Mouse (Mus musculus) ES-Bruce4 (cell line): ENCODE measurements at regions not wholly inside any gene's neighbourhood (a gene's known extent, or its start where the extent isn't known, plus 50 kb on each side); places are given as distances from the start of the nearest gene placed in this dataset.

Source experiments
- CTCF ChIP-seq: IDR thresholded peaks from one replicate; pipeline ENCODE4 v1.8.1; 2011; ENCODE audit warnings: low read depth, low read length
- EP300 ChIP-seq: IDR thresholded peaks from 2 replicates; pipeline ENCODE4 v1.6.1; 2011; ENCODE audit warnings: low read depth, low read length; ENCODE audit not compliant: insufficient read depth
- POLR2A ChIP-seq: IDR thresholded peaks from one replicate; pipeline ENCODE4 v1.8.1; 2011; ENCODE audit warnings: low read length; ENCODE audit not compliant: insufficient read depth

GRCm38 (mm10) chr1:136782261-136782660 lies 157.6 kb downstream of the Zfp281 start:
- TF ChIP-seq CTCF = no peak
- TF ChIP-seq POLR2A = no peak
- no peak for TF ChIP-seq EP300
